Comparison of ENCODE assay signal across 9 mouse cellular contexts in genomic region chr10:68278632-68279361, GRCm38 (mm10). TPM values are rescaled to one million over a fixed set of nuclear protein-coding genes. Genes with fewer than 3 reads are reported as not detected.
DNase-seq lines count a peak whose midpoint lies in the region; ATAC-seq lines count a peak whose summit lies in the region.
"Had no signal": no experiment of that assay in that cellular context is flagged by ENCODE, and none has a peak within 500 bp of the region (broad histone marks: within the 10 kb centered on the region; RNA-seq: fewer than 3 reads in every experiment).

TSS of gene Arid5b (minus strand) at chr10:68278740.

- peaks cover 19% of the 10 kb centered on the region for H3K4me1 ChIP-seq in erythroblast, embryonic 14.5 days (ENCODE audit: control insufficient read depth)
- peaks cover 16% of the 10 kb centered on the region for H3K4me1 ChIP-seq in intestine, embryonic 15.5 days (replicated peaks)
- peaks cover 54% of the 10 kb centered on the region for H3K4me1 ChIP-seq in midbrain, embryonic 10.5 days

- WGBS in intestine, embryonic 15.5 days = under 1% methylated on average over 24 of the region's 24 CpGs
- under 1% methylated on average over 24 of the region's 24 CpGs for WGBS in midbrain, embryonic 10.5 days

- peak; percentile 75 to 82 for DNase-seq in cerebellum, postnatal 14 days
- peak; percentile 12 to 31 for DNase-seq in gastrocnemius, postnatal 36 days
- DNase-seq in left cerebral cortex, postnatal 36 days (ENCODE audit: low spot score in 2 of 2) = peak; percentile 61 to 73
- DNase-seq in midbrain, embryonic 10.5 days (ENCODE audit: low spot score) = peak; percentile 67
- peak; percentile 49 to 67 for DNase-seq in spleen, postnatal 36 days (ENCODE audit: low spot score in 2 of 2)

- intact Hi-C loops in gastrocnemius, postnatal 36 days (cut with DNase I) = loop anchor here (5.0 kb wide), 1 partner anchor 74 kb away; no protein-coding TSS in a partner anchor
- intact Hi-C loops in left cerebral cortex, postnatal 36 days (cut with DNase I) = loop anchor here (5.0 kb wide), 4 partner anchors 74 to 281 kb away; no protein-coding TSS in a partner anchor

- H3K9ac ChIP-seq in intestine, embryonic 15.5 days = peak within 1 kb of the TSS; percentile 61

- no peaks in the 10 kb centered on the region for H3K9me3 ChIP-seq in erythroblast, embryonic 14.5 days (ENCODE audit: control insufficient read depth, low read length)
- no peaks in the 10 kb centered on the region for H3K9me3 ChIP-seq in intestine, embryonic 15.5 days
- H3K9me3 ChIP-seq in midbrain, embryonic 10.5 days (replicated peaks) = no peaks in the 10 kb centered on the region

- no peaks in the 10 kb centered on the region for H3K36me3 ChIP-seq in erythroblast, embryonic 14.5 days (ENCODE audit: control insufficient read depth)
- no peaks in the 10 kb centered on the region for H3K36me3 ChIP-seq in intestine, embryonic 15.5 days
- H3K36me3 ChIP-seq in midbrain, embryonic 10.5 days = no peaks in the 10 kb centered on the region
- H3K36me3 ChIP-seq: G1E had no signal

- peaks cover 73% of the 10 kb centered on the region for H3K27me3 ChIP-seq in erythroblast, embryonic 14.5 days (ENCODE audit: control insufficient read depth)
- H3K27me3 ChIP-seq in intestine, embryonic 15.5 days (replicated peaks) = no peaks in the 10 kb centered on the region
- peaks cover 26% of the 10 kb centered on the region for H3K27me3 ChIP-seq in midbrain, embryonic 10.5 days (ENCODE audit: low read depth, poor library complexity, severe bottlenecking)

- peak within 1 kb of the TSS; percentile 62 for H3K4me3 ChIP-seq in erythroblast, embryonic 14.5 days (replicated peaks)
- H3K4me3 ChIP-seq in intestine, embryonic 15.5 days (replicated peaks) = peak within 1 kb of the TSS; percentile 69
- H3K4me3 ChIP-seq in midbrain, embryonic 10.5 days = peak within 1 kb of the TSS; percentile 65

- H3K4me2 ChIP-seq in intestine, embryonic 15.5 days (replicated peaks) = peak within 1 kb of the TSS; percentile 87

- no peak for ATAC-seq in erythroblast, adult 5-6 weeks (replicated peaks; ENCODE audit: low FRiP score, poor library complexity, severe bottlenecking)
- ATAC-seq in intestine, embryonic 15.5 days = no peak

- H3K27ac ChIP-seq in intestine, embryonic 15.5 days = peak within 1 kb of the TSS; percentile 90
- peak within 1 kb of the TSS; percentile 91 for H3K27ac ChIP-seq in midbrain, embryonic 10.5 days (replicated peaks)

RNA-seq across cellular contexts. Expression of gene Arid5b, which starts in this region (rescaled TPM):
- 0.01 TPM in 2 replicates for polyA plus RNA-seq in erythroblast, embryonic 14.5 days (2012)
- 7.5 and 11.3 TPM in 2 replicates for total RNA-seq in erythroblast, adult 5-6 weeks (2015; ENCODE audit: low replicate concordance)
- 4.2 and 4.3 TPM in 2 replicates for total RNA-seq in erythroblast, adult 5-6 weeks (2017; ENCODE audit: low replicate concordance)
- total RNA-seq in gastrocnemius, postnatal 36 days (2021) = 10 to 100 TPM; 13.9 to 17.6 TPM
- polyA plus RNA-seq in intestine, embryonic 15.5 days (2015; fragmentation: Nextera tagmentation; extraction: Ambion mirVana) = 27.2 and 29.0 TPM in 2 replicates
- 10 to 100 TPM; 27.8 to 34.3 TPM for total RNA-seq in left cerebral cortex, postnatal 36 days (2021)
- 7.8 and 10.6 TPM in 2 replicates for polyA plus RNA-seq in midbrain, embryonic 10.5 days (2016; fragmentation: Nextera tagmentation; extraction: Ambion mirVana)
- polyA plus RNA-seq: G1E had no signal

Comparison
In these comparisons a context has a peak if more than half of its experiments do, and no peak if none do; other contexts are left out.
1. DNase-seq: peak in every context shown above with its lines; median percentile 78 in cerebellum, postnatal 14 days; 67 in left cerebral cortex, postnatal 36 days; 67 in midbrain, embryonic 10.5 days; 58 in spleen, postnatal 36 days; 22 in gastrocnemius, postnatal 36 days.